Mouse (Mus musculus) yolk sac, embryonic 10.5 days (tissue): Measurements from ENCODE around the gene Ago1.

ENCODE experiments used
- DNase-seq: peaks from one replicate; pipeline ENCODE4 v3.0.0-alpha.2; 2017; ENCODE audit warnings: low spot score

Ago1 gene

DNA sequence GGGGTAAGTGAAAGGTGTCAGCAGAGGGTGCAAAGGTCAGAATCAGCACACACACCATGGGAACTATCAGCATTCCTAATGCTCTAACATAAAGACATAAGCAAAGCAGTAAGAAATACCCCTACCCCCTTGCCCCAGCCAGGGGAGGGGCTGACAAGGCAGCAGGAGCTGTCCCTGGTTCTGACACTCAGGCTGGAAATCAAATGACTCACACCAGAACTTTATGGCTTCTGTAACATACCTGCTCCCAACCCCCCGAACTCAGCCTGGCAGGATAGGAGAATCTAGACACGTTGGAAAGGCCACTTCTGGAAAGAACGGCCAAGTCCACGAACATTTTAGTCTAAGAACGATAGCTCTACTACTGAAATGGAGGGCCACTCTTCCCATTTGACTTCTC, 4.6 kb upstream of the Ago1 start:
- peak; percentile 22 for DNase-seq

DNA sequence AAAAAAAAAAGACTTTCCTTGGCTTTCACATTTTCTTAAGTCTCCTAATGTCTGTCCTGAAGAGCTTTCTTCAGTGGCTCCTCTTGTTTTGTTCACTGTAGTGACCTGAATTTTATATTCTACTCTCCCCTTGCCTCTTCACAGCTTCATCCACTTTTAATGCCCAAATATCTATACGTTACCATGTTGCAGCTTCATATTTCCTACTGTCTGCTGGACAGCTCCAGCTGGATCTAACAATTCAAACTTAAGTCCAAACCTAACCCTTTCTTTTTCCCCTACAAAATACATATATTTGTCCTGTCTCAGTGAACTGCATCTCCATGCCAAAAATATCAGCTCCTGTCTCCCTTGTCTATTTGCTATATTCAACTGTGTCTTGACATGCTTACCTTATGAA, 951 bp upstream of the Ago1 start:
- no peak for DNase-seq

DNA sequence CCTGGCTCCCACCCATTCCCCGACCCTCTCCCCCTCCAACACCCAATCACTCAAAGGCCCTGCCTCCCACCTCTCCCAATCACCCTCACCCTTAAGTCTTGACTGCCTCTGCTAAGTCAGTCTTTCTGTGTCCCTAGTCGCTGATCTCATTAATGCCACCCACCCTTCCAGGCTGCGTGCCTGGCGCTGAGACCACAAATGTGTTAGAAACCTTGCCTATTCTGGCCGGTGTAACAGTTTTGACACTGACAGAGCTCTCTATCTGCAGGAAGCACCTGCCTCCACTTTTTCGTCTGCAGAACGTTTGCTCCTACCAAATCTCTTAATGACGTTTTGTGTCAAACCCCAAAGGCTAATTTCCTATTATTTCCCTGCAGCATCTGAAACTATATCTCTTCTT, 542 bp upstream of the Ago1 start:
- DNase-seq = no peak

DNA sequence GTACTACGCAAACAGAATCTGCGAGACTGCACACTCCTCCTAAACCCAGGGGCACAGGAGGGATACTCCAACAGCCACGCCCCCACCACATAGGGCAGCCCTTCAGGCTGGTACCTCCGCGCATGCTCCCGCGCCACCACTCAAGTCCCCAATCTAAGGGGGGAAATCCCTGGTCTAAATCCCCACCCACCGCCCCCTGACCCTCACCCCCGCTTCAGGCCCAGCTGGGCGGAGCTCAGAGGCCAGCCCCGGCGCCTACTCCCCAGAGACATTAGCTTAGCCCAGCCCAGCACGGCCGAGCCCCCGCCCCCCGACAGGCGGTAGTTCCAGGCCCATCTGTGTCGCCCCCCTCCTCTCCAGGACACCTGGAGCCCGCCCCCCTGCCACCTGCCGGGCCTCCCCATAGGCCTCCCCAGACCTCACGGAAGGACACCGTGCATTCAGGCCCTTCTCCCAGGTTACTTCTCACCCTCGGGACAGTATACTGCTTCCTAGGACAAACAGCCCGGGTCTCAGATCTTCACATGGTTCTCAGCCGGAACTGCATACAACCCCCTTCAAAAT, 580 bp downstream of the Ago1 start:
- peak; percentile 89 for DNase-seq

DNA sequence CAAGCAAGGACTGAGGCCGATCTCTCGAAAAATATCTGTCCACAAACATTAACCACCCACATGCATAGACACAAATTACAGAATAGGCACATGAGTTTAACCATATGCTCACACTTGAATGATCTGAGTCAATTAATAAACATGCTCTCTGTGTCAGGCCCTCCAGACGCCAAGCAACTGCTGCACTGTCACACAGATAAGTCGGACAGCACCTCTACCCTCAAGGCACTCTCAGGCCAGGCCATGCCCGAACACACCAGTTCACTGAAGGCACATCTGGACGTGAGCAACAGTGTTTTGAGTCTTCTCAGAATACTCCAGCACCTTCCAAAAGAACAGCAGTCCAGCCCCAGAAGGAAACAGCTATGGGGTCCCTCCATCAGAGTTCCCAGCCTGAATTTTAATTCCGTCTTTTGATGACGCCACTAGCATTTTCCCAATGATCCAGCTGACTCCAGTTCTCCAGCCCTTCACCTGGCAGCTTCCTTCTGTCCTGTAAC, 2.1 kb downstream of the Ago1 start:
- no peak for DNase-seq

DNA sequence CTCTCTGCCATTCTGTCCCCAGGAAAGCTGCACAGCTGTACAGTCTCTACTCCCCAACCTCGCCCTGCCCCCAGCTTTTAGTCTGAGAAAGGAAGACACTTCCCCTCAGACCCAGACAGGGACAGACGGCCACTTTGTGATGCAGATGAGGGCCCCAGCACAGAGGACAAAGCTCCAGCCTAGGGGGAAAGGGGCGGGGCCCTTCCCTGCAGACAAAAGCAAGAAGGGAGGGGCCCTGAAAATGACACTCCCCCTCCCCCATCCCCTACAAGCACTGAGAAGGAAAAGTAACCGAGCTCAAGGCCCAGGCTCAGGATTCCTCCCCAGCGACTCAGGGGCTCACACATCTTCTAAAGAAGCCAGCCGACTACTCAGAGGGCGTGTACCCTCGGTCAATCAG, 2.5 kb downstream of the Ago1 start:
- DNase-seq = peak; percentile 46

DNA sequence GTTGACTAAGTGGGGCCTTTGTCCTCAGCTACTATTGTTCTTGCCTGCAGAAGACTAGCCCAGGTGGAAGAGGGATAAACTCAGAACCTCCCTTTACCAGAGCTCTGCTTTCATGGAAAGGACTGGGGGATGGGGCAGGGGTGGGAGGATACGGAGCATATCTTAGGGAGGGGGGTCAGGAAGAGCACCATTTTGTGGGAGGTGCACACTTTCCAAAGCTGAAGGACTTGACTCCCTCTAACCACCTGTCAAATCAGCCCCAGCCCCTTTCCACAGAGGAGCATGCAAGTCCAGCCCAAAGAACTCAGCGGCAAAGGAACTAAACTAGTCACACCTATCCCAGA, 3.5 kb downstream of the Ago1 start:
- no peak for DNase-seq

DNA sequence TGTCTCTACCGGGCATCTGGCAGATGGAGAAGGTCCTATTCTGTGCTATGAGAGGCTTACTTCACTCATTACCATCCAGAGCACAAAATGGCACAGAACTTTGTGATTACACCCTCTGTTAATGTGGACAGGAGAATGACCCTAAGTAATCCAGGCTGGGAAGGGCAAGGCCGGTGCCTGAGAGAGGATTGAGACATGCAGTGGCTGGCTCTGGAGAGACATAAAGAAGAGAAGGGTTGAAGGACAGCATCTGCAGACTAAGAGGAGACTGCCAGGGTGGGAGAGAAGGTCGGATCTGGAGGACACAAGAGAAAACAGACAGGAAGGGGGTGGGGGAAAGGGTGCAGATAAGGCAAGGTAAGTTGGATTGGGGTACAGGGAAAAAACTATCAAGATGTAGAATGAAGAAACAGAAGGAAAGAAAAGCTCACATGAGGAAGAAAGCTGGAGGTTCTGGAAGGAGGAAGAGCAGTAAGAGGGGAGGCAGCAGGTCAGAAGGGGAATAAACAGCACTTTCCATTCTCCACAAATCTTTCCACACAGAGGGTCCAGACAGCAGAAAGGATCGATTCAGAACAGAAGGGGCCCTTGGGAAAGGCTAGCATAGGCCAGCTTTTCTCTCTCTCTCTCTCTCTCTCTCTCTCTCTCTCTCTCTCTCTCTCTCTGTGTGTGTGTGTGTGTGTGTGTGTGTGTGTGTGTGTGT, 4.0 kb downstream of the Ago1 start:
- no peak for DNase-seq

DNA sequence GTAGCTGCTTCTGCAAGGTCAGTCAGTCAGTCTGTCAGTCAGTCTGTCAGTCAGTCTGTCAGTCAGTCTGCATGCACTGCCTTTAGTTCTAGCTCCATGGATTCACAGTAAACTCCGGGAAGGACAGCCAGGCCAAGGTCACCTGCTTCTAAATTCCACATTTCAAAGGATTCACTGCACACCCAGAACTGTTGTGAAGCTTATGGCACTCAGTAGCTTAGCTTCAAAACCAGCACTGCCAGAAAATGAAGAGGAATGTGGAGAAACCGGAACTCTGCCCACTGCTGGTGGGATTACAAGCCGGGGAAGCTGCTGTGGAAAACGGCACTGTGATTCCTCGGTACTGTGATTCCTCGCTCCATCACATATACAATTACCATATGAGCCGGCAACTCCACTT, 12.9 kb downstream of the Ago1 start:
- no peak for DNase-seq

DNA sequence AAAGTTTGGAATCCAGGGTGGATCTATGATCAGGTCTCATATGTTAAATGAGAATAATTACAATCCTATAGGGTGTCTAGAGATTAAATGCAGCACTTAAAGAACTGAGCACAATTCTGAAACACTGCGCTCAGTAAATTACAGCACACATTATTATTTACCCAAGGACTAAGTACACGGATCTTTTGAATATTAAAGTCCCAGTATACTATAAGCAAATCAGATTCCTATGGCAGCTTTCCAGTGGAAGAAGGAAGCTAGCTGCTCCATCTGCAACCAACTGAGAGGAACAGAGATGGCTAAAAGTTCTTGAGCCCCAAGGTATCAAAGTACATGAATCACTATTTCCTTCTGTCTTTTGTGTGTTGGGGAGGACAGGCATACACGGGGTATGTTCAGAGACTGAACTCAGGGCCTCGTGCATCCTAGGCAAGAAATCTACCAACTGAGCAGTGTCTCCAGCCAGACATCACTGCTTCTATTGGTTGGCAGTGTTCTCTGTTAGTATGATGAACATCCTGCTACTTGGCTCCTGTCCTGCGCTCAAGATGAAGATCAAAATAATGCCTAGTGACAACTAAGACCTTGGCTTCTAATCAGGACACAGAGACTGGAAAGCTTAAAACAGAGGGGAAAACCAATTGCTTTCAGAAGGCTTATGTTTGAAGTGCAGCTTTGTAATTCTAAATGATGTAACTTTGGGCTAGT, 13.7 kb downstream of the Ago1 start:
- DNase-seq = no peak

DNA sequence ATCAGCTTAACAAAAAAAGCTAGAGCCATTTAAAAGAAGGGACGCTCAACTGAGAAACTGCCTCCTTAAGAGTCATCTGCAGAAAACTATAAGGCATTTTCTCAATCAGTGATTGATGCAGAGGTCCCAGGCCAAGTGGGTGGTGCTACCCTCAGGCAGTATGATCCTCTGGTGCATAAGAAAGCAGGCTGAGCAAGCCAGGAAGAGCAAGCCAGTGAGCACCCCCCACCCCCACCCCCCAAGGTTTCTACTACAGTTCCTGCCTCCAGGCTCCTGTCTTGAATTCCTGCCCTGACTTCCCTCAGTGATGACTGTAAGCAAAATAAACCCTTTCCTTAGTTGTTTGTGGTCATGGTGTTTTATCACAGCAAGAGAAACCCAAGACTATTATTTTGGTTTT, 18.1 kb downstream of the Ago1 start:
- no peak for DNase-seq

DNA sequence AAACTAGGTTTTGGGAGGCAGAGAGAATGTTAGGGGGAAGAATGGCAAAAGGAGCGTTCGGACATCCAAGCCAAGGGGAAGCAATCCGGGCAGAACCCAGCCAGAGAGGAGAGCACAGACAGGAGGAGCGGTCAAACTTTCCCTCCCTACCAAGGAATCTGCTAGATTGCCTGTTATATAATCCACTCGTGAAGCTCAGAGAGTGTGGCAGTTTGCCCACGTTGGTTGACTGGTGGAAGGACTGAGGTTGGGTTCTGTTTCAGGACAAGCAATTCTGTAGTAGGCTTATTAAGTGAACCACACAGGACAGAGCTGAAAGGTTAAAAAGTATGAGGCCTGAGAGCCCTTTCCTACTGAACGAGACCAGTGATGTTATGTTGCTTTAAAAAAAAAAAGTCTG, 21.3 kb downstream of the Ago1 start:
- no peak for DNase-seq

DNA sequence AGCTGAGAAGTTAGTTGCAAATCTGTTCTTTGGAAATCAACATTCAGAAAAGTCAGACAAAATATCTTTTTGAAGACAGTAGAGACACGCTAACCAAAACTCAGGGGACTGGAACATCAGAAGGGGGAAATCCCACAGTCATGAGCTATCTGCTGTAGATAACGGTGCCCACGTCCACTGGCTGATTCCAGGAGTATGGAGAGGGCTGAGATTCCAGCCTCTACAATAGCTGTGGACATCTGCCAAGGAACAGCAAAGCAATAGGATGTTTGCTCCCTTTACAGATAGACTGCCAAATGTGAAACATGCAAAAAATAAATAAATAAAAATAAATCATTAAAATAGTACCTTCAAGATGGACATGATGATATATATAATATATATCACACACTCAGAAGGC, 23.9 kb downstream of the Ago1 start:
- no peak for DNase-seq

DNA sequence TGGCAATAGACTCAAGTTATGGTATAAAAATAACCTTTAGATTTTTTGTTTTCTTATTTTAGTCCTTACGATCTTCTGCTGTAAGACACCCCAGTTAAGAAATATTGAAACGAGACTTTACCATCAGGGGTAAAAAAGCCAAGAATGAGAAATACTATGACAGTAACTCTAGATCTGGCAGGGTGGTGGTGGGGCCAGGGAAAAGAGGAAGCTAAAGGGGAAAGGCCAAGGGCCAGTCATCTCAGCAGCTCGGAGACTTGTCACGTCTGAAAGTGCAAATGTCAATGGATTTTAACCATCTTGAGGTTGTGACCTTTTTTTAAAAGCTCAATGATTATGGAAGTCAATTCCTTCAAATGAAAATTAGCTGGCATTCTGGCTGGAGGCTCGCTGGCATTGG, 30.1 kb downstream of the Ago1 start:
- no peak for DNase-seq

DNA sequence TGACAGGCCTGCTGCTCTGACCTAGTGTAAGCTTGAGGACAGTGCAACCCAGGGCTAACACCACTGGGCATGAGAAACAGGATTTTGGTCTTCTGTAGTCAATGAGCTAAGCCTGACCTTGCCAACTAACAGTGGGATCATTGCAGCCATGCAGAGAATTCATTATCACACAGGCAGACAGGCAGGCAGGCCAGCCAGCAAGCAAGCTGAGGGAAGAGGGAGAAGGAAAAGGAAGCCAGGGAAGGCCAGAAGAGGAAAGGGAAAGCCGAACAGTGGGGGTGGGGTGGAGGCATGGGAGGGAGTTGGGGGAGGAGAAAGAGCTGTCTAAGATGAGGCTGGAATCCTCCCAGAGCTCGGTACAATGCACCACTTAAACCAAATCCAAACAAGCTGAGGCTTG, 32.1 kb downstream of the Ago1 start:
- DNase-seq = peak; percentile 30

DNA sequence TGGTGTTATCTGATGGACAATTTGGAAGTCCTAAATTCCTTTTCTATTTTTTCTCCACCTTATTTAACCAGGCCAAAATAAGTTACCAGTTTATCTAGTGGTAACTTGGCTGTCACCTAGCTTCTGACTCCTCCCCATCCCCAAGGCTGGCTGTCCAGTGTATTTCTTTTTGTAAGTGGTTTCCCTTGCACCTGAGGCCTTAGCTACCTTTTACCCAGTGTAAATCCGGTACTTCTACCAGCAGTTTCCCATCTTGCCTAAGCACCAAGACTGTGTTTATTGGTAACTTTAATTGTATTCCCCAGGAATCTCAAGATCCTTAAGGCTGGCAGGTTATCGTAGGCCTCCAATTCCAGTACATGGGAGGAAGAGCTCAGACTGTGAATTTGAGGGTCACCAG, 34.3 kb downstream of the Ago1 start:
- DNase-seq = no peak

DNA sequence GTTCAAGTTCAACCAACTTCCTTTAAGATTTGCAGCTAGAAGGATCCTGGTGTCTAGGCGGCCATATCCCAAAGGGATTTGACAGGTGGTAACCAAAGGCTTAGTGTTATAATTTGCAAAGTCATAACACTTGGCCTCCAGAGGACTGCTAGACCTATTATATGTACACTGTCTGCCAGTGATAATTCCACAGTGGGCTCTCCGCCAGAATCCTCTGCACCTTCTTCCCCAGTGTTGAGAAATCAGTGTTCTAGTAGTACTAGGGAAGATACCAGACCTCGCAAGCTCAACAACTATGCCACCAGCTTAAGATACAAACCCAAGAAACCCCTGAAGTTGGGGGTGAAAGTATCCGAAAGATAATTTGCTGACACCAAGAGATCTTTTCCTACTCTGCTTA, 35.2 kb downstream of the Ago1 start:
- no peak for DNase-seq

DNA sequence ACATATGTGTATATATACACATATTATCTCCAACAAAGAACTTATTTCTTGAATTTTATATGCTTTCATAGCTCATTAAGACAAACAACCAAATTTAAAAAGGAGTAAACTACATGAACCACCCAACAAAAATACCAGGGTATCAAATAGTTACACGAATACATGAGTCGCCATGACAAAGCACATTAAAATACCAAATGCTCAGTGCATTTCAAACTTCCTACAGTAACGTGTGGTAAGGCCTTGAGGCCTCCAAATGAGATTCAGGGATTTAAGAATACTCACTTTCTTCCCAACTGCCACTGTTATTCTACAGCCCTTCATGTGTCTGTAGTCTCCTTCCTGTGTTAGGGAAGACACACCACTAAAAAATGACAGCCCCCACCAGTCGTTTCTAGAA, 36.6 kb downstream of the Ago1 start:
- no peak for DNase-seq

DNA sequence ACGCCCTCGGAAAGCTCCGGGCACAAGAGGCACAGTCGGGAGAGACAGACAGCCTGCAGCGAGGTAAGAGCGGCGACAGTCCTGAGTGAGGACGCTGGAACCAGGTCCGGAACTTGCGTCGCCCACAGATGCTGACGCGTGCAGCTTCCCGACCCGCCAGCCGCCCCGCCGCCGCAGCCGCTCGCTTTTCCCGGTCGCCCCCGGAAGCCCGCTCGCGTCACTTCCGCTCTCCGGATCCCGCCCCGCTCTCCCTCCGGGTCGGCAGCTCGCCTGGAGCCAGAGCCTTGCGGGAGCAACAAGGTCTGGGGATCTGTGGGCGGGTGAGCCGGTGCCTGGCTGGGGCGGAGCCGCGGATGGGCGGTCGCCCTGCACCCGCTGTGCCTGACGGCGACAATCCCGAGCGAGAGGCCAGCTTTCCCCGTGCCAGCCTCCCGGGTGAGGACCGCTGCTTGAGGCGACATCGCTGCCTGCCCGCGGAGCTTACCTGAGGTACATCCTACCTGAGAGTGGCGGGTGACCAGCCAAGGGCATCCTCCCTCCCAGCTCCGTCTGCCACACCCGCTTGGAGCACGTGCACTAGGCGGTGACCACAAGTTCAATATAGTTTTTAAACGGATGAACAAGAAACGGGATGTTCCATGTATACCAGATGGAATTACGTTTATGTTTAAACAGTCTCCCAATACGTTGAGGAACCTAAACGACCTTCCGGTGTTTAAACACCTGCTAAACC, 38.9 kb downstream of the Ago1 start, which contains the start of gene Ago3:
Gene Ago3, minus strand, starts transcription at position 210 of the 733 bp plus-strand sequence.
- peak; percentile 94 for DNase-seq

DNA sequence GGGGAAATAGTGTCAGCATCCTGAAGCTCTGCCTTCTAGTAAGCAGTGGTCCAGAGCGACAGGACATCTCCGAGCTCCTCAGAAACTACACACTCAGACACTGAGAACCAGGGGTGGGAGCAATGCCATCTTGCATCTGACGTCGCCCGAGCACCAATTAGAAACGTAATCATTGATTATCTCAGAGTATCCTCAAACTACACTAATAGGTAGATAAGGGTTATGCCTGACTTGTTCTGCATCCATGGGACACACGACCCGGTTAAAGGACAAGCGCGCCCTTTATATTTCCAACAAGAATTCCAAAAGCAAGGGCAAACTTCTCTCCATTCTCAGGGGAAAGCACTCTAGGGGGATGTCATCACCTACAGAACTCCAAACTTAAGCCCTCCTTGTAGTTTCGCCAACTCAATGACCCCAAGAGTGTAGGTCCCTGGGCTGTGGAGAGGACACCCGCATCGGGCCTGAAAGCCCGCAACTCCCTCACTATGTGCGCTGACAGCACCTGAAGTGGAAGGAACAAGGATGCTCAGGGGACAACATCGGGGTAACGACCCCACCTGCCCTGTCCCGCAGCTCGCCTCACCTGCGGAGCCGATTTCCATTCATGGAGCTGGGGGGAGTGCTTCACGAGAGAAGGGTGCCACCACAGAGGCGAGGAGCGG, 39.6 kb downstream of the Ago1 start:
- DNase-seq = no peak

DNA sequence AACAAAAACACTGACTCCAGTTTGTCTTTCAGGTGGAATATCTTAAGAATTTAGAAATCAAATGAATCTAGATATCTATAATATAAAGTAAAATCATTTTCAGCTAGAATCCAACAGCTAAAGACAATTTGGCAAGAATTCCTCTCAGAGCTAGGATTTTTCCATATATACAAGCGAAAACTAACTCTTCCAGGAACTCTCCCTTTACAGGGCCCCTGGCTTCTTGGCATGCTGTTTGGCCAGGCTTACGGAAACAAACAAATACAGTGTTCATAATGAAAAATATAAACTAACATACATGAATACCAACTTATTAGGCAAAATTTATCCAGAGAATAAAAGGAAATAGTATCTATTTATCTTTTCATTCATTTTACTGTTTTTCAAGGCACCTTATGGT, 44.5 kb downstream of the Ago1 start:
- DNase-seq = no peak

DNA sequence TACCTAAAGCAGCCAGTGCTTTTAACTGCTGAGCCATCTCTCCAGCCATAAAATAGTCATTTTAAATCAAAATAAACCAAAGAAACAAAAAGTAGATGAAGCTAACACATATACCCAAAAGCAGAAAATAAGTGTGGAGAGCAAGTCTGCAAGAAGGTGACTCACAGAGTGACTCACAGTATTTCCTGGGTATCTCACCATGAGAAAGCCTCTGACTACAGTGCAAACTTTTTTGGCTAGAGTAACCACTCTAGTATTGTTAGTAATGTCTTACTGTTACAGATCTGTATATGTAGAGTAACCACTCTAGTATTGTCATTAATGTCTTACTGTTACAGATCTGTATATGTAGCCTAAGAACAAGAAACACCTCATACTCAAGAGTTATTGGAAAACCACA, 52.7 kb downstream of the Ago1 start:
- DNase-seq = no peak
